Mouse (Mus musculus) limb, embryonic 13.5 days (tissue): ENCODE measurements around the gene Nisch. TPM values are rescaled to one million over a fixed set of nuclear protein-coding genes. Genes with fewer than 3 reads are reported as not detected.

Experiments
- ATAC-seq: fragments of 200-750 bp; cut with Nextera tagmentation; 2 replicates; pipeline ENCODE4 v1.8.0; 2017; ENCODE audit warnings: low read depth, moderate number of reproducible peaks, moderate TSS enrichment; ENCODE audit not compliant: low FRiP score
- H3K27ac ChIP-seq: fragments of 300-500 bp; sonication (generic); 2 replicates; pipeline ENCODE4 v1.5.1; 2015; ENCODE audit warnings: inconsistent platforms, mild to moderate bottlenecking, moderate library complexity
- H3K27me3 ChIP-seq: fragments of 300-500 bp; sonication (generic); 2 replicates; pipeline ENCODE4 v1.6.1; 2015; ENCODE audit warnings: mild to moderate bottlenecking, inconsistent platforms
- H3K36me3 ChIP-seq: fragments of 300-500 bp; sonication (generic); 2 replicates; pipeline ENCODE4 v1.6.1; 2015; ENCODE audit warnings: inconsistent platforms, mild to moderate bottlenecking, moderate library complexity
- H3K4me1 ChIP-seq: fragments of 300-500 bp; sonication (generic); 2 replicates; pipeline ENCODE4 v1.6.1; 2015; ENCODE audit warnings: inconsistent platforms
- H3K4me2 ChIP-seq: fragments of 300-500 bp; sonication (generic); replicated peaks from 2 replicates; pipeline ENCODE4 v1.6.1; 2015; ENCODE audit warnings: inconsistent platforms, mild to moderate bottlenecking, moderate library complexity
- H3K4me3 ChIP-seq: fragments of 300-500 bp; sonication (generic); 2 replicates; pipeline ENCODE4 v1.5.1; 2015; ENCODE audit warnings: moderate library complexity, mild to moderate bottlenecking, inconsistent platforms
- H3K9ac ChIP-seq: fragments of 300-500 bp; sonication (generic); 2 replicates; pipeline ENCODE4 v1.6.1; 2015; ENCODE audit warnings: mild to moderate bottlenecking, inconsistent platforms
- H3K9me3 ChIP-seq: fragments of 300-500 bp; sonication (generic); 2 replicates; pipeline ENCODE4 v1.6.1; 2016; ENCODE audit warnings: inconsistent platforms
- WGBS: fragments of 180-500 bp; shearing (Covaris S2); methylation state at CpG from one replicate; pipeline ENCODE4 v1.1.7; 2015; 5-methylcytosine and 5-hydroxymethylcytosine counted together
- polyA plus RNA-seq: library from polyadenylated mRNA; unstranded; fragments of >200 nt; fragmentation: Nextera tagmentation; extraction: Ambion mirVana; gene quantifications from 2 replicates; pipeline ENCODE4 v1.2.1, GENCODE M21; 2015

Nisch gene
- polyA plus RNA-seq, 1 experiment from 2014 or later: 480 TPM

- Histone ChIP-seq H3K27ac (no peak overlapping the region), H3K27me3 (no peaks in the 10 kb centered on the region), H3K36me3 (peaks cover 82% of the 10 kb centered on the region), H3K9ac (no peak overlapping the region), H3K4me2 (no peak overlapping the region), H3K9me3 (no peaks in the 10 kb centered on the region), H3K4me1 (peaks cover 2% of the 10 kb centered on the region), H3K4me3 (no peak overlapping the region)
- ATAC-seq: no peak
- WGBS: 89% methylated on average over 12 of the region's 12 CpGs
Observed at GRCm38 (mm10) chr14:31139666-31140065, 77.1 kb downstream of the Nisch start.

- H3K27ac ChIP-seq: no peak overlapping the region
- H3K27me3 ChIP-seq: no peaks in the 10 kb centered on the region
- WGBS: 94% methylated on average over 9 of the region's 9 CpGs
- H3K4me2 ChIP-seq: no peak overlapping the region
- H3K9ac ChIP-seq: no peak overlapping the region
- ATAC-seq: no peak
- H3K4me3 ChIP-seq: no peak overlapping the region
- peaks cover 8% of the 10 kb centered on the region for H3K4me1 ChIP-seq
- H3K9me3 ChIP-seq: no peaks in the 10 kb centered on the region
- H3K36me3 ChIP-seq: peaks cover 89% of the 10 kb centered on the region
Observed at GRCm38 (mm10) chr14:31138897-31139429, 77.8 kb downstream of the Nisch start.

- Histone ChIP-seq H3K4me3 (no peak overlapping the region), H3K4me1 (peaks cover 14% of the 10 kb centered on the region), H3K9ac (no peak overlapping the region), H3K4me2 (no peak overlapping the region), H3K27me3 (no peaks in the 10 kb centered on the region), H3K36me3 (peaks cover 89% of the 10 kb centered on the region), H3K27ac (no peak overlapping the region), H3K9me3 (no peaks in the 10 kb centered on the region)
- ATAC-seq: no peak
- 87% methylated on average over 23 of the region's 35 CpGs for WGBS
Observed at GRCm38 (mm10) chr14:31138219-31138896, 78.4 kb downstream of the Nisch start.

GRCm38 (mm10) chr14:31137791-31138190 is 79.0 kb downstream of the Nisch start:
- H3K27me3 ChIP-seq: no peaks in the 10 kb centered on the region
- H3K36me3 ChIP-seq: peaks cover 89% of the 10 kb centered on the region
- H3K27ac ChIP-seq: peak overlapping the region; percentile 22; the same call in 1 of the 2 replicates
- no peak overlapping the region for H3K9ac ChIP-seq
- no peak overlapping the region for H3K4me3 ChIP-seq
- H3K9me3 ChIP-seq: no peaks in the 10 kb centered on the region
- ATAC-seq: no peak
- 81% methylated on average over 11 of the region's 11 CpGs for WGBS
- no peak overlapping the region for H3K4me2 ChIP-seq
- H3K4me1 ChIP-seq: peaks cover 20% of the 10 kb centered on the region

- Histone ChIP-seq H3K36me3 (peaks cover 83% of the 10 kb centered on the region), H3K4me1 (peaks cover 25% of the 10 kb centered on the region), H3K4me3 (no peak overlapping the region), H3K9ac (no peak overlapping the region), H3K4me2 (no peak overlapping the region), H3K27me3 (no peaks in the 10 kb centered on the region), H3K27ac (no peak overlapping the region; the same call in 1 of the 2 replicates), H3K9me3 (no peaks in the 10 kb centered on the region)
- ATAC-seq: no peak
- WGBS: 87% methylated on average over 10 of the region's 10 CpGs
Observed at GRCm38 (mm10) chr14:31137281-31137595, 79.5 kb downstream of the Nisch start.

GRCm38 (mm10) chr14:31136411-31137280 is 80.1 kb downstream of the Nisch start:
- no peak overlapping the region for H3K4me3 ChIP-seq
- H3K4me1 ChIP-seq: peaks cover 31% of the 10 kb centered on the region
- 93% methylated on average over 26 of the region's 26 CpGs for WGBS
- H3K36me3 ChIP-seq: peaks cover 77% of the 10 kb centered on the region
- no peak overlapping the region for H3K27ac ChIP-seq
- no peaks in the 10 kb centered on the region for H3K9me3 ChIP-seq
- no peaks in the 10 kb centered on the region for H3K27me3 ChIP-seq
- ATAC-seq: no peak
- no peak overlapping the region for H3K4me2 ChIP-seq
- H3K9ac ChIP-seq: no peak overlapping the region

GRCm38 (mm10) chr14:31135495-31136410 is 81.0 kb downstream of the Nisch start:
- no peaks in the 10 kb centered on the region for H3K27me3 ChIP-seq
- no peak overlapping the region for H3K4me3 ChIP-seq
- peaks cover 68% of the 10 kb centered on the region for H3K36me3 ChIP-seq
- H3K4me2 ChIP-seq: no peak overlapping the region
- no peak for ATAC-seq
- WGBS: 91% methylated on average over 34 of the region's 34 CpGs
- no peaks in the 10 kb centered on the region for H3K9me3 ChIP-seq
- no peak overlapping the region for H3K9ac ChIP-seq
- H3K4me1 ChIP-seq: peaks cover 32% of the 10 kb centered on the region
- no peak overlapping the region; the same call in 1 of the 2 replicates for H3K27ac ChIP-seq

- H3K27ac ChIP-seq: no peak overlapping the region
- peak overlapping the region; percentile 96; the same call in 1 of the 2 replicates for H3K4me2 ChIP-seq
- H3K4me3 ChIP-seq: 0 out of 2 replicates have a peak overlapping the region, but pooled peaks have one; percentile 91
- H3K4me1 ChIP-seq: peaks cover 42% of the 10 kb centered on the region
- 86% methylated on average over 25 of the region's 25 CpGs for WGBS
- no peaks in the 10 kb centered on the region for H3K9me3 ChIP-seq
- peaks cover 54% of the 10 kb centered on the region for H3K36me3 ChIP-seq
- H3K27me3 ChIP-seq: no peaks in the 10 kb centered on the region
- H3K9ac ChIP-seq: 0 out of 2 replicates have a peak overlapping the region, but pooled peaks have one; percentile 96
- ATAC-seq: no peak
Observed at GRCm38 (mm10) chr14:31134015-31135000, 82.4 kb downstream of the Nisch start.

GRCm38 (mm10) chr14:31133023-31133665 is 83.6 kb downstream of the Nisch start:
- Histone ChIP-seq H3K9ac (peak overlapping the region; percentile 96), H3K4me3 (peak overlapping the region; percentile 91), H3K27me3 (no peaks in the 10 kb centered on the region), H3K27ac (no peak overlapping the region), H3K4me2 (peak overlapping the region; percentile 96), H3K36me3 (peaks cover 42% of the 10 kb centered on the region), H3K4me1 (peaks cover 43% of the 10 kb centered on the region), H3K9me3 (no peaks in the 10 kb centered on the region)
- WGBS: 61% methylated on average over 11 of the region's 11 CpGs
- ATAC-seq: no peak

- Histone ChIP-seq H3K9ac (peak overlapping the region; percentile 96), H3K4me1 (peaks cover 46% of the 10 kb centered on the region), H3K27me3 (no peaks in the 10 kb centered on the region), H3K27ac (no peak overlapping the region), H3K4me3 (peak overlapping the region; percentile 91), H3K9me3 (no peaks in the 10 kb centered on the region), H3K4me2 (peak overlapping the region; percentile 96), H3K36me3 (peaks cover 36% of the 10 kb centered on the region)
- ATAC-seq: no peak
- WGBS: 80% methylated on average over 7 of the region's 7 CpGs
Observed at GRCm38 (mm10) chr14:31132491-31132975, 84.2 kb downstream of the Nisch start.
